Mouse (Mus musculus): Measurements from ENCODE around the gene Prkaa1.
A peak's percentile ranks its signal among the peaks of the same experiment; 100 is the strongest.

Gene Prkaa1

DNA sequence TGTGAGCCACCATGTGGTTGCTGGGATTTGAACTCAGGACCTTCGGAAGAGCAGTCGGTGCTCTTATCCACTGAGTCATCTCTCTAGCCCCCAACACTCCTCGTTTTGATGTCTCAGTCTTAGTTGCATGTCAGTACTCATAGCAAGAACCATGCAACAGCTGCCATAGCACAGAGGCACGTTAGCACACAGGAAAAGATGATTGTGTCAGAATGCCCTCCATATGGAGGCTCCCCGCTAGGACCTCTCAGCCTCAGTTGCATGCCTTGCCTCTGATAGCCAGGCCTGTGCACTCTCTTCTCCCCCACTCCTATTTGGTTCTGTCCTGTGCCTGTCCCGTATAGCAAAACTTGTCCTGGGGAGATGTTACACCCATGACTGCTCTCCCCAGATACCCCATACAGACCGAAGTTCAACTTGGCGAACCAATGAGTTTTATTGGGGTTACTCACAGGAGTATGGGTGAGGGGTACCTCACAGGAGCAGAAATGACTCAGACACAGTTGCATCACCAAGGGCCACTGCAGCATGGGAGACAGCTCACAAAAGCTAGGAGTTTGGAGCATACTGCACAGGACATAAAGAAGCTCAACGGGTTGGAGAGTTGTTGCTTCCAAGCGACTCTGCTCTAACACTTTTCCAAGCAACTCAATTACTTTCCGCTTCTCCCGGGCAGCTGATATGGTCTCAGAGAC is 14.4 kb upstream of the Prkaa1 start:
- peak; percentile 48 for DNase-seq

DNA sequence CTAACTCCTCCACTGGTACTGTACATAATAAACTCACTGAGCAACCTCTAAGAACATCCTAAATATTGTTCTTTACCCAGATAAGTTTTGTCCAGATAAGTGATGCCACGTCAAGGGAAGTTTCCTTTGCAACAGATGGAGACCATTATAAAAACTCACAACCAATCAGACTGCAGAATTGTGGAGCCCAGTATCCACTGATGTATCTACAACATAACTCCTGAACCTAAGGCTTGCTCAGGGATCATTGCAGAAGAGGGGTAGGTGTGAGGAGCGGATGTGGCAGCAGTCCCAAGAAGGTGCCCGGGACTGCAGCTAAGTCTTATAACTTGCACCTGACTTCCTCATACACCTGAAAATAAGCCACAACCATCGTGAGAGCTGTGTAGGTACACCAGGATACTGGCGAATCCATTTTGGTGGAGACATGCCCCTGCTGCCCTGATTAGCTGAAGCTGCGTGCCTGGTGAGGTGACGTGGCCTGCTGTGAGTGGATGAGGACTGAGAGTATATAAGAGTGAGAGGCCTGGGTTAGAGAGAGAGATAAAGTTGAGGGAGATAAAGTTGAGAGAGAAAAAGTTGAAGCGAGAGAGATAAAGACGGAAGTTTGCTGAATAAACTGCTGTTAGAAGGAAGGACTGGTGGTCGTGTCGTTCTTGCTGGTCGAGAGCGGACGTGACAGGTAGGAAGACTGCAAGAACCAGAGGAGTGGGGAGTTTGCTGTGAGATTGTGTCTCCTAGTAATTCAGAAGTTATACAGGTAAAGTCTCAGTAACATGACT is 12.6 kb upstream of the Prkaa1 start:
- peak; percentile 66 for DNase-seq

DNA sequence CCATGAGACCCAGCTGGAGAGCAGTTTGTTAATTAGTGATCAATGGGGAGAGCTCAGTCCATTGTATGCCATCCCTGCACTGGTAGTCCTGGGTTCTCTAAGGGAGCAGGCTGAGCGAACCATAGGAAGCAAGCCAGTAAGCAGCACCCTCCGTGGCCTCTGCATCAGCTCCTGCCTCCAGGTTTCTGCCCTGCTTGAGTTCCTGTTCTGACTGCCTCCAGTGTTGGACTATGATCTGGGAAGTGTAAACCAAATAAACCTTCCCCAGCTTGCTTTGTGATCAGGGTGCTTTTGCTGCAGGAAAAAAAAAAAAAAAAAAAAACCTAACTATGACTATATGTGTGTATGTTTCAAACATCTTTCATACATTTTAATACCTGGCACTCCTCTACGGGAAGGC is 10.4 kb upstream of the Prkaa1 start:
- DNase-seq, result peak; percentile 19

DNA sequence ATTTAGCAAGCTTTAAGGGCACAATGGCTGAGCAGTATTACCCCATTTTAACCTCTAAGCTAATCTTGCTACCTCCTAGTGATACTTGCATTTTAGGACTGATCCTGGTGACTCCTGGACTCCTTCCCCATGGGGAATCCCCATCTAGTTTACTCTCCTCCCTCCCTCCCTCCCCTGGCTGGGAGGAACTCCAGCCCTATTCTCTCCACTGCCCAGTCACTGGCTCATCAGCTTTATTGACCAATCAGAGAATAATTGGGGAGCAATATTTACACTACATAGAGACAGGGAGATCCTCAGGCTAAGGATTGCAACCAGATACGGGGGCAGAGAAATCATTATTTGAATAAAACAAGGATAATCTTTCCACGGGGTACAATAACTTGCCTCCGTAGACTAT is 9.5 kb upstream of the Prkaa1 start:
- DNase-seq, result peak; percentile 22

DNA sequence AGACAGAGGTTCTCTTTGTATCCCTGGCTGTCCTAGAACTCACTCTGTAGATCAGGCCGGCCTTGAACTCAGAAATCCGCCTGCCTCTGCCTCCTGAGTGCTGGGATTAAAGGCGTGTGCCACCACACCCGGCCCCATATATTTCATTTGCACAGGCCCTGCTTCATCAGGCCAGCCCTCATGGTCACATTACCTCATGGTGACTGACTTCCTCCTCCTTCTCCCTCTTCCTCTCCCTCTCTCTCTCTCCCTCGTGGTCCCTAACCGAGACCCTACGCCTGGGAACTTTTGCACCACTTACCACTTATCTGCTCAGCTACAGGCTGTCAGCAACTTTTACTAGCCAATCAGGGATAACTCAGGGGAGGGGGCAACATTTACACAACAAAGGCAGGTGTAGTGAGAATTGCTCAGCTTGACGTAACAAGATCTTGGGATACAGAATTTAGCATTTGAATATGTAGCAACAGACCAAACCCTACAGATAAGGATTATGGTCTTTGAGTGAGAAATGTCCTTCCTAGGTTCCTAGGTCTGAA is 8.6 kb upstream of the Prkaa1 start:
- DNase-seq, result peak; percentile 65

DNA sequence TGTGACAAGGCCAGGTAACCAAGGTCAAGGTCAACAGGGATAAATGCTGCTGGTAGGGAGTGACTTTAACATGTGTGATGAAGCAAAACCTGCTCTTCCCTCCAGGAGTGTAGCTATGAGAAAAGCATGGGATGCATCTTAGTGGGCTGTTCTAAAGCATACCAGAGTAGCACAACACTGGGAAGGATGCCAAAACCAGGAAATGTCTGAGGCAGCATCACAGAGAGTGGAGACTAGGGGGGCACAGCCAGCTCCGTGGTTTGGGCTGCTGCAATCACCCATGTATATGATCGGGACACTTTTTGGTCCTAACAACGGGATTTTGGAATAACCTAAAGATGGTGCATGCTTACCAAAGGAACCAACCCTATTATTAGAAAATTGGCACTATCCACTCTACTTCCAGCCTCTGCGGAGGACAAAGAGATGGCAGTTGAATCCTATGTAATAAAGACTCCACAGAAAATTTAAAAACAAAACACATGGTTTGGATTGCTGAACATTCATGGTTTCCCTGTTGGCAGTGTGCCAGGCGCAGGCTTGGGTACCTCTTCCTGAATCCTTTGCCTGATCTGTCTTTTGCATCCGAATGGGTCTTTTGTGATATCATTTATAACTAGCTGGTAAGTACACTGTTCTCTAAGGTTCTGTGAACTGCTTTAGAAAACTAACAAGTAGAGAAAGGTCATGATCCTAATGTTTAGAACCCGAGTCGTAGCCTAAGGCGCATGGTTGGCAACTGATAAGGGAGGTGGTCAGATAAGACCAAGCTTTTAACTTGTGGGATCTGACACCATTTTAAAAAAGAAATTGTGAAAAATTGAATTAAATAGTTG is 5.4 kb upstream of the Prkaa1 start:
- DNase-seq, result peak; percentile 73

DNA sequence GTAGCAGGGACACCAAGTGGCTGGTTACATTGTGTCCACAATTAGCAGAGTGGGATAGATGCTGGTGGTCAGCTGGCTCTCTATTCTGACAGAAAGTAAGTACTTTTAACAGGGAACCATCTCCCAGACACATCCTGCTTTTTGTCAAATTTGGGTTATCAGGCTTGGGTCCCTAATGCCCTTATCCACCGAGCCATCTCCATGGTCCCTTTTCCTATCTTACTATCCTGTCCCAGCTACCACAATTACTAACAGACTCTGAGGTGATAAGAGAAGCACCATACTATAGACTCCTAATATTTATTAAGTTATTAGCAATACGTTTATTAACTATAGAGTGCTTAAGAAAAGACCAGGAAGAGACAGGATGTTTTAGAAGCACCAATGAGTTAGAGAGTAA is 4.3 kb upstream of the Prkaa1 start:
- DNase-seq, result peak; percentile 54

DNA sequence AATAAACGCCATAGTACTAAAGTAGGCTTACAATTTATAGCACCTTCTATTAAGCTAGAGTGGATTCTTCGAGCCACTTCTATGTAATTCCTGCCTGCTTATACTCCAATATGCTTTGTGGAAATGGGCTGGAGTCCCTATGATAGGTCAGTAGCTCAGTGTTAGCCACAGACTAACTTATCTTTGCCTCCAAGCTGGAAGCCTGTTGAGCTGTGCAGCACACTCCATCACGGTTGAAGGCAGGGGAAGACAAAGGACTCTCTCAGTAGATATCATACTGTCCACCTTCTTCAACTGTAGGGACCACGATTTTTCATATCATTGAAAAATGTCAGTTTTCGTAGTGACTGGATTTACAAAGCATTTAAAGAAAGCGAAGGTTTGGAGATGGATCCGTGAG is 3.8 kb upstream of the Prkaa1 start:
- peak; percentile 48 for DNase-seq

DNA sequence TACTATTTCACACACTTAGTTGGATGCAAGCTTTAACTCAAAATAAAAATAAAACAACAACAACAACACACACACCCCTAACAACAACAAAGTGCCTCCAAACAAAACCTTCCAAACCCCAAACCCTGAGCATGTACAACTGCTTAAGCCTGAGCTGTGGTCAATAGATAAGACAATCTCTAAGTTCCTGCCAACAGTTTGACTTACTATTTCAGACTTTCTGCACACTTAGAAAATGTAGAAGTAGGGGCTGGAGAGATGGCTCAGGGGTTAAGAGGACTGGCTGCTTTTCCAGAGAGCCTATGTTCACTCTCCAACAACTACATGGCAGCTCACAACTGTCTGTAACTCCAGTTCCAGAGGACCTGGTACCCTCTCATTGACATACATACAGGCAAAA is 3.3 kb upstream of the Prkaa1 start:
- peak; percentile 55 for DNase-seq

DNA sequence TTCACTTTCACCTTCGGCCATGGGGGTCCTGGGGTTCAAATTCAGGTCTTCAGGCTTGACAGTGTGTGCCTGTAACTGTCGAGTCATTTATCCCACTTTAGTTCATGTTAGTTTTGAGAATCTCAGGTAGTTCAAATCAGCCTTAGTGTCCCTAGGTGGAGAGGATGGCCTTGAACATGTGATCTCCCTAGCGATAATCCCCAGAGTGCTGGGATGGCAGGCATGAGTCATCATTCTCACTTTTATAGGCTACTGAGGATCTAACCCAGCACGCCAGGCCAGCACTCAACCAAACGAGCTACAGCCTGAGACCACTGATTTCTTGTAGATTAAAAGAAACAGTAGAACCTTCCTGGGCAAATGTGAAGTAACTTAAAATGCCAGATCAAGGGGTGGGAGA is 1.6 kb upstream of the Prkaa1 start:
- DNase-seq, result peak; percentile 82

DNA sequence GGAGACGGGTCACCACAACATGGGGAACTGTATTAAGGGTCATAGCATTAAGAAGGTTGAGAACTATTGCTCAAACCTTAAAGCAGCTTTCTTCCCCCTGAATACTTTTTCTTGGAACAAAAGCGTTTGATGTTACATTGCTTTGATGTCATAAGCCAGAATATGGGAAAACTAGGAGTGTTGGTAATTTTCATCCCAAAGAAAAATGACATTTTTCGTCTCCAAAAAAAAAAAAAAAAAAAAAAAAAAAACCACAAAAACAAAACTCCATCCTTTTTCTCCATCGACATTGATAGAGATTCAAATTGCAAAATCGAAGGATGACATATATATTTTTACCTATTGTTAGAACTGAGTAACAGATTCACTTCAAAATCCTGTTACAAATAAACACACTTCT is 947 bp upstream of the Prkaa1 start:
- DNase-seq, result no peak

DNA sequence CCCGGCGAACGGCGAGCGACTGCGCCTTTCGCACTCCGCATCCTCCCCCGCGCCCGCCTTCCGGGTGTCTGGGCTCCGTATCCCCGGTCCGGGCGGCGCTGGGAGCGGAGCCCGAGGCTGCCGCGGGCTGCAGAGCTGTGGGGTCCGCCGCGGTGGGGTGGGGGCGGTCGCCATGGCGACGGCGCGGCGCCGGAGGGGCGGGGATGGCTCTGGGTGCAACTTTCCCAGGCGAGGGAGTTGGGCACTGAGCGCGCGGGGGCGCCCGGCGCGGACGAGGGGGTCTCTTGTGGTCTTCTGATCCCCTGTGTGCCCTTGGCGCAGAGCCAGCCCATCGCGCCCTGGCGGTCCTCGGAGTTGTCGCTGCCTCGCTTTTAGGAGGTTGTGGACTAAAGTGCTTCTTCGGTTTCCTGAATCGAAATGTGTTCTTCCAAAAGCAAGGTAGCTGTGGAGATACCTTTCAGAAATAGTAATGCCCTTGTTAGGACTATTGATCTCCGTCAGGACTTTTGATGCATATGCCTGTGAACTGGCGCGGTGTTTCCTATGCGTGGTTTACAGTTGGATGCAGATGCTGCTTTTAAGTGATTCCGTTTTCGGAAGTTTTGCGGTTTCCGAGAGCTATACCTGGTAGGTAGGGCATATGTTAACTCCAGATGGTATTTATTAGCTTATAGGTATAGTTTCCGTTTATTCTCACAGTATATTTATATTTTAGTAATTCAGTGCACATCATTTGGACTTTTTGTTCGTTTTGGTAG is 539 bp downstream of the Prkaa1 start:
- DNase-seq, result no peak

DNA sequence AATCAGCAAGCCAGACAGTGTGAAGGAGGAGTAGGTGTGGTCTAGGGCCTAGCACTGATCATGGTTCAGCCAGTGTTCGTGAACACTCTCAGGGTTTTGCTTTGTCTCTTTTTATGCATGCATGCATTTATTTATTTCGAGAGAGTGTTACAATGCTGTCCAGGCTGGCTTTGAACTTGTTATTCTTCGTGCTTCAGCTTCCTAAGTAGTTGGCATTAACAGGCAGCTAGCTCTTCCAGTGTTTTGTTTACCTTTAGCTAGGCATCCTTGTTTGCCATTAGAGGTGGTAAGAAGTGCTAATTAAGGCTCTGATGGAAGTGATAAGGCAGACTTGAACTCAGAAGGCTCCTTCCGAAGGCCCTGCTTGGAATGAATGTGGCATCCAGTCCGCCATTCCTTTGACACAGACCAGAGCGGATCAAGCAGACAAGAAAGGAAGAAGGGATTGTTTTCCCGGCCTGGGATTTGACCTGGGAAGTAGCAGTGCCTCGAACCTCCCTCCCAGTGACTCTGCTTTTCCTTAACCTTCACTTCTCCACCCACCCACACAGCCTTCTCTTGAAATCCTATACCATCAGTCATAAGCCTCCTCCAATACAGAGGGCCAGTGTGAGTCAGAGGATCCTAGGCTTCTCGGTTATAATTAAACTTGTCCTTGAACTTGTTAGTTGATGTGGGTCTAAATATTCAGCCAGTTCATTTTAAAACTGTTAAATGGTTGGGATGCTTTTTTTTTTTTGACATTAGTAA is 1.7 kb downstream of the Prkaa1 start:
- peak; percentile 85 for DNase-seq

DNA sequence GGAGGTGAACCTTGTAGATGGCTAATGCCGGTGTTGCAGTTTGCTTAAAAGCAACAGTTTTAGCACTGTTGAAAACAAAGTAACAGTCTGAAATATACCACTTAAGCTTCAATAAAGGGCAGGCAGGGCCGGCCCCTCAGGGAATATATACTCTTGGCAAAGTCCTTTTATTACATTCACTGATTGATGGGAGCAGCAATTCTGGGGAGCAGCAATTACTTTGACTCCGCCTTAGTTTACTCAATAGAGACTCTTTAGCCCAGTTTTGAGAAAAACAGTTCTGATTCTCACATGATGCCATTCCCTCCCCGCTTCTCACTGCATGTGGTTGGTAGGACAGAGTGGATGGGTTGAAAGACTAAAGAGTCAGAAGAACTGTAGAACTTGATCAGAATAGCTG is 5.5 kb downstream of the Prkaa1 start:
- DNase-seq, result peak; percentile 83

DNA sequence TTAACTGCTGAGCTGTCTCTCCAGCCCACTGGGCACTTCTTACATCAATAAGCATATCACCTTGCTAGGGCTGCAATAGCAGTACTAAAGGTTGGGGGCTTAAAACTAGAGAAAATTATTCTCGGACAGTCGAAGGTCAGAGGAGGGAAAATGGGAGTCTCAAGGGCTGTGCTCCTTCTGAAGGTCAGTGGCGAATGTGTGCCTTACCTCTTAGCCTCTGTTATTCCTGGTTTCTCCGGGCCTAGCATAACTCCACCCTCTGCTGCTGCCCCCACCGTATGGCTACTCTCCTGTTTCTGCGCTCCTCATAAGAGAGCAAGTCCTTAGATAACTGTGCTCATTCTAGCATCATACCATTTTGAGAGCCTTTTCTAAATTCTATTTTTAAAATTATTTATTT is 8.5 kb downstream of the Prkaa1 start:
- no peak for DNase-seq

DNA sequence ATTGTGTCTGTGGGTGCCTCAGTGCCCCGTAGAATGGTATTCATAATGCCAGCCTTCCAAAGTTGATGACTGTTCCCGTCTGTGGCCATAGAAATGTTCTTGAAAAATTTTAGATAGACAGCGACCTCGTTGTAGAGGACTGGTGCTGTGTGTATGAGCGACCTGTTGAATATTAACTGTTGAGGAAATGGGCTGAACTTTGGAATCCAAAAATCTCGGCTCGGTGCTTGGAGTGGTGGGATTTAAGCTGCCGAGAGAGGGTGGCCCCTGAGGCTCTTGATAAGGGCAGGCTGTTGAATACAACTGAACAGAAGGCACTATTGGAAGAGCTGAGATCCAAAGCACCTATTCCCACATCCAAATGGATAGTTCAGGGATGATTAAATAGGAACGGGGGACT is 11.0 kb downstream of the Prkaa1 start:
- no peak for DNase-seq

DNA sequence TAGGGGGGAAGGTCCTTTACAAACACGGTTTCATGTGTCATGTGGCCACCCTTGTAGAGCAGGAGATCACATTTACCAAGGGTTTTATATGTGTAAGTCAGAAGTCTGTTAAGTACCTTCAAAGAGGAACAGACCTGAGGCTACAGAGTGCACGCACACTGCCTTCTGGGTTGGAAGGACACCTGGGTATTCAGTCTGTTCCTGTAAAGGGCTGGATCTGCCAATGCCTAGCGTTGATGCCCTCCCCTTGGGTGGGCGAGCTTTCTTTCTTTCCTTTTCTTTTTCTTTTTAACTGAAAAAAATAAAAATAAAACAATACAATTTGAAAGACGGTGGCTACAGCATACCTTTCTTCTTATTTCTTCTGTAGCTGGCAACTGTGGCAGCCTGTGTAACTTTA is 11.4 kb downstream of the Prkaa1 start:
- DNase-seq, result peak; percentile 66

DNA sequence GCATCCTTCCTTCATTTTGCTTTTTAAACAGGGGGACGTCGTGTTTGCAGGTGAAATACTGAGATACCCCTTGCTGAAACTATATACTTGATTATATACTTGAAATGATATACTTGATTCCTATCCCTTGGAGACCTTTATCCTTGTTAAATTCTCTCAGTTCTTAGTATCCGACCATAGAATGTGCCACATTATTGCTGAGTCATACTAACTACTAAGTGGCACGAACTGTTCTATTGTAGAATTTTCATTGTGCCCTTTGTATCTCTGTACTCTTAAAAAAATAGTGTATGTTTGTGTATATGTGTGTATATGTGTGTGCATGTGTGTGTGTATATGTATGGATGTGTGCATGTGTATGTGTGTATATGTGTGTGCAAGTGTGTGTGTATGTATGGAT is 12.7 kb downstream of the Prkaa1 start:
- peak; percentile 16 for DNase-seq

DNA sequence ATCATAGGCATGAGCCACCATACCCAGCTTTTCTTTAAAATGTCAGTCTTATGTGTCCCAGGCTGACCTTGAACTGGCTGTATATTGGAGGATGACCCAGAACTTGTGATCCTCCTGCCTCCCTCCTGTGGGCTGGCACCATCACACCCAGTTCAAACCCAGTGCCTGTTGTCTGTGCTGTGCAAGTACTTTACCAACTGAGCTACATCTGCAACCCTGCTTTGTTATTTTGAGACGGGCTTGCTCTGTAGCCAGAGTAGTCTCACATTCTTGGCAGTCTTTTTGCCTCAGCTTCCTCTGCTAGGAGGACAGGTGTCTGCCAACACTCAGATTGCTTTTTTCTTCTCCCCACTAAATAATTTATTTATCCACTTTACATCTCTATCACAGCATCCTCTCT is 13.7 kb downstream of the Prkaa1 start:
- peak; percentile 83 for DNase-seq

DNA sequence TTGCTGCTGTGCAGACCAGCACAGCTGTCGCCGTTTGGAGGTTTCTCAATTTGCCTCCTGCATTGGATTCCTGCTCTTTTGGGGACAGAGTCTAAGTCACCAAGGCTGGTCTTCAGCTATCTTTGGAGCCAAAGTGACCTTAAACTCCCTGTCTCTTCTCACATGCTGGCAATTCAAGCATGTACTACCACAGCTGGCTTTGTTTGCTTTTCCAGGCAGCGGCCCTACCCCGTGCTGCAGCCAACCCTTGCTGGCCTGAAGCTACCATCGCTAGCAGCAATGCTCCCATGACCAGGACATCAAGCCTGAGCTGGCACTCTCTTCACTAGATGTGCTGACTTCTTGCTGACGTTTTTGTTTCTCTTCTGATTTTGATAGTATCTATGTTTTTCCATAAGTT is 15.2 kb downstream of the Prkaa1 start:
- peak; percentile 96 for DNase-seq

DNA sequence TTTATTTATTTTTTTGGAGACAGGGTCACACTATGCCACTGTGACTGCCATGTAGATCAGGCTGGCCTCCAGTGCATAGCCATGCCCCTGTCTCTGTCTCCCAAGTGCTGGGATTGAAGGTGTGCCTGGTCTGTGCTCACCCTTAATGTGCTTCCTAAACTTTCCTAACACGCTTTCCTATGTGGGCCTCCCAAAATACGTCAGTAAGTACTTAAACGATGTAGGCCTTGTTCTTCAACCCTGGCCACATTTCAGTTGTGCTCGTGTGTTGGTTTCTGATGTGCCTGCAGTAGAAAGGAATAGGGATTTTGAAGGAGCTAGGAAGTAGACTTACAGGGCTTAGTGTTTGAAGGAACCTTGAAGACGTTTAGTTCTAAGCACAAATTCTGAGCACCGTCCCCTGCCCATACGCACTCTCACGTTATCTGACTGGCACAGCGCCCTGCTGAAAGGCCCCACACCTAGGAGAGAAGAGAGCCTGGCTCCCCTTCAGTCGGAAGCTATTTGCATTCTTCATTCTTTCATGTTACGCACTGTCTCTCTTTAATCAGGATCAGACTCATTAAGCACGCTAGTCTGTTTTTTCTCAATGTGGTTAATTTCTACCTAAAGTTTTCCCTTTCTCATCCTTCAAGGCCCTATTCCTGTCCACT is 21.6 kb downstream of the Prkaa1 start:
- peak; percentile 76 for DNase-seq
